Mouse (Mus musculus) common myeloid progenitor, adult 5-6 weeks (primary cell): ENCODE measurements around the gene Col20a1. TPM values are rescaled to one million over a fixed set of nuclear protein-coding genes. Genes with fewer than 3 reads are reported as not detected.
A peak's percentile ranks its signal among the peaks of the same experiment; 100 is the strongest.

Experiments used
- ATAC-seq: replicated peaks from 2 replicates; pipeline ENCODE4 v1.8.0; 2016; ENCODE audit warnings: low read depth, mild to moderate bottlenecking, moderate TSS enrichment, inconsistent platforms; ENCODE audit not compliant: poor library complexity, severe bottlenecking
- total RNA-seq: library from RNA; stranded (forward); fragments of 200-1000, 187-1606 nt; gene quantifications from 2 replicates; pipeline ENCODE4 v1.2.3, GENCODE M21; 2017

The Col20a1 gene
- total RNA-seq, 1 experiment from 2014 or later, result not detected

DNA sequence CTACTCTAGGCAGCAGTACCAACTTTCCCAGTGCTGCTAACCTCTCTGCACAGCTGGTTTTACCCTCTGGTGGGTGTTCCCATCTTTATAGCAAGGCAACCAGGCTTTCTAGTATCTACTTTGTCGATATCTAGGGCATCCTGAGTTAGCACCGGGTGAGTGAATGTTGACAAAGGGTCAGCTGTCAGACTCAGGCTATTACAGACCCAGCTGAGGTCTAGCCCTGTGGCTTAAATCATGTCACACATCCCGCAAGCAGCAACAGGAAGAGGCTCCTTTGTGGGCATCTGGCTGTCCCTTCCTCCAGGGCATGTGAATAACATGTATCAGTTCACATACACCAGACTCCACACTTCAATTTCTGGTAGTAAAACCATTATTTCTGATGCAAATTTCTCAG is 71.9 kb downstream of the Col20a1 start:
- ATAC-seq, result no peak

DNA sequence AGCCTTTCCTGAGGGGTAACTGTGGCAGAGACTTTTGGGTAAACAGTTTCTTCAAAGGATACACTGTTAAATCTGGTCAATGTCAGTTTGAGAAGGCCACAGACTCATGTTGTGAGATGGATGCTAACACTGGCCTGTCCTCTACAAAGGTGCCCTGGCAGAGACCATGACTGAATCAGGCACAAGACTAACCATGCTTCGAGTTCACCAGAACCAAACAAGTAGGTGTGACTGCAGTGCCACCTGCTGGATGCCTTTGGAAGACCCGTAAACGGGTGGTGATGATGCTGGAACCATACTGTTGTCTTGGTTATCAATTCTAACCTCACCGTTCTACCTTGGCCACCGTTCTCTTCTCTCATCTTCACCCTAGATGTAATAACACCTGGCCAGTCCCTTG is 73.8 kb downstream of the Col20a1 start:
- ATAC-seq, result peak; percentile 93

DNA sequence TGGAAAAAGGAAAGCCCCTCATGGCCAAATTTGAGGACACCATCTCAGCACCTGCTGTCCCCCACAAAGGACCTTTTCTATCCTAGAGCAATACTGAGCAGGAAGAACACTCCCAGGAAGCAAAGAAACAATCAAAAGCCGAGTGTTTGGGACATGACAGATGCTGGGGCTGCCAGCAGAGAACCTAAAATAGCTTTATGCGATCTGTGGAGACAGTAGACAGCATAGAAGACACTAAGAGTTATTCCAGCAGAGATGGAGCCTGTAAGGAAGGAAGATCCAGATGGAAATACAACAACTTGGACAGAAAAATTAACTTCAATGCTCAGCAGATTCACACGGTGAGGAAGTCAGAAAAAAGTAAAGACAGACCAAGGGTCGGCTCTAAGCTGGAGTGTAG is 79.5 kb downstream of the Col20a1 start:
- ATAC-seq, result no peak

Other genes starting within 250 kb of the Col20a1 start
- not detected in 2 replicates for gene Bhlhe23, start 209.6 kb upstream of the Col20a1 start, total RNA-seq
- 34.4 and 41.8 TPM in 2 replicates for gene Ythdf1, start 65.6 kb upstream of the Col20a1 start, total RNA-seq
- gene Birc7, start 57.5 kb upstream of the Col20a1 start, total RNA-seq, result not detected in 2 replicates
- gene Nkain4, start 31.8 kb upstream of the Col20a1 start, total RNA-seq, result not detected in 2 replicates
- 23.0 and 24.4 TPM in 2 replicates for gene Arfgap1, start 19.3 kb upstream of the Col20a1 start, total RNA-seq
- not detected in 2 replicates for gene Chrna4, start 57.0 kb downstream of the Col20a1 start, total RNA-seq
- gene Kcnq2, start 148.8 kb downstream of the Col20a1 start, total RNA-seq, result 0.09 TPM in 1 of 2 replicates, not detected in the other
- gene Eef1a2, start 170.5 kb downstream of the Col20a1 start, total RNA-seq, result not detected in 2 replicates
- gene Ppdpf, start 200.7 kb downstream of the Col20a1 start, total RNA-seq, result 70.0 and 92.5 TPM in 2 replicates
- not detected in 2 replicates for gene Ptk6, start 216.3 kb downstream of the Col20a1 start, total RNA-seq
- not detected in 2 replicates for gene Srms, start 226.7 kb downstream of the Col20a1 start, total RNA-seq
- not detected in 2 replicates for gene Fndc11, start 233.5 kb downstream of the Col20a1 start, total RNA-seq